In the genomic region with DNA sequence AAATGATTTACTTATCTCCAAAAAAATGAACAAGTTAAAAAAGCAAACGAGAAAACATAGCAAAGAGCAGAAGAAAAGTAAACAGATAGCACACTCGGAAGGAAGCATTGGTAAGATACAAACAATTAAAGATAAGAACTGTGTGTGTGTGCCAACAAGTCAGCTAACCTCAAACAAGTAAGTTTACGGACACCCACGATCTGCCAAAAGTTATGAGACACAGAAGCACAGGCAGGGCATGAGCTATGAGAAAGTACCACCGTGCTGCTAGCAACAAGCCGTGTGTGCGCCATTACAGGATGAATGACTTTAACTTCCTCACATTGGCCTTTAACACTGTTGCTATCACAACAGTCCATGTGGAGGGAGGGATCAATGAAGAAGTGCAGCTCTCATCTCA, we compare ENCODE assay signal across 19 mouse cellular contexts.
DNase-seq lines count a peak whose midpoint lies in the region; ATAC-seq lines count a peak whose summit lies in the region.
"Had no signal": no experiment of that assay in that cellular context is flagged by ENCODE, and none has a peak within 500 bp of the region (broad histone marks: within the 10 kb centered on the region; RNA-seq: fewer than 3 reads in every experiment).

No protein-coding gene starts in this region.

- no peaks in the 10 kb centered on the region for H3K9me3 ChIP-seq in liver, embryonic 11.5 days (ENCODE audit: control insufficient read depth, low read length)
- no peaks in the 10 kb centered on the region for H3K9me3 ChIP-seq in midbrain, embryonic 10.5 days (replicated peaks)
- H3K9me3 ChIP-seq: embryonic facial prominence, embryonic 13.5 days; heart, embryonic 10.5 days; intestine, embryonic 15.5 days; limb, embryonic 13.5 days; neural tube, embryonic 13.5 days; stomach, embryonic 15.5 days had no signal

- H3K4me3 ChIP-seq in liver, embryonic 11.5 days (ENCODE audit: low read depth, low read length), result no peak overlapping the region
- H3K4me3 ChIP-seq in midbrain, embryonic 10.5 days, result no peak overlapping the region
- H3K4me3 ChIP-seq: embryonic facial prominence, embryonic 13.5 days; heart, embryonic 10.5 days; intestine, embryonic 15.5 days; layer of hippocampus, adult 2 months; limb, embryonic 13.5 days; neural tube, embryonic 13.5 days; stomach, embryonic 15.5 days had no signal

- ATAC-seq in CD4-positive, CD25-positive, alpha-beta regulatory T cell, adult 4 months, result peak; percentile 29
- 0 out of 2 replicates have a peak, but pooled peaks have one; percentile 39 for ATAC-seq in liver, embryonic 11.5 days (replicated peaks; ENCODE audit: low FRiP score)
- ATAC-seq: intestine, embryonic 15.5 days had no signal

- H3K4me2 ChIP-seq in liver, embryonic 11.5 days, result peak overlapping the region; percentile 44
- H3K4me2 ChIP-seq: embryonic facial prominence, embryonic 13.5 days; intestine, embryonic 15.5 days; limb, embryonic 13.5 days; neural tube, embryonic 13.5 days; stomach, embryonic 15.5 days had no signal

- WGBS in liver, embryonic 11.5 days, result 32% methylated on average over 7 of the region's 7 CpGs
- WGBS in midbrain, embryonic 10.5 days, result 95% methylated on average over 7 of the region's 7 CpGs

- intact Hi-C loops in heart, postnatal 36 days (cut with DNase I), result no loop called here

- H3K27ac ChIP-seq in liver, embryonic 11.5 days (ENCODE audit: low read depth, low read length), result no peak overlapping the region
- no peak overlapping the region for H3K27ac ChIP-seq in midbrain, embryonic 10.5 days (replicated peaks)
- H3K27ac ChIP-seq: embryonic facial prominence, embryonic 13.5 days; heart, embryonic 10.5 days; intestine, embryonic 15.5 days; kidney, postnatal 0 days; layer of hippocampus, adult 2 months; limb, embryonic 13.5 days; neural tube, embryonic 13.5 days; stomach, embryonic 15.5 days had no signal

- H3K27me3 ChIP-seq in liver, embryonic 11.5 days (replicated peaks; ENCODE audit: control insufficient read depth, insufficient read depth, low read length), result no peaks in the 10 kb centered on the region
- no peaks in the 10 kb centered on the region for H3K27me3 ChIP-seq in midbrain, embryonic 10.5 days (ENCODE audit: low read depth, poor library complexity, severe bottlenecking)
- H3K27me3 ChIP-seq: embryonic facial prominence, embryonic 13.5 days; intestine, embryonic 15.5 days; limb, embryonic 13.5 days; neural tube, embryonic 13.5 days; stomach, embryonic 15.5 days had no signal

- peaks cover 14% of the 10 kb centered on the region for H3K4me1 ChIP-seq in liver, embryonic 11.5 days (replicated peaks; ENCODE audit: control insufficient read depth, insufficient read depth, low read length)
- peaks cover 28% of the 10 kb centered on the region for H3K4me1 ChIP-seq in midbrain, embryonic 10.5 days
- H3K4me1 ChIP-seq: embryonic facial prominence, embryonic 13.5 days; intestine, embryonic 15.5 days; stomach, embryonic 15.5 days had no signal

- DNase-seq in heart, adult 11 months, result peak; percentile 84
- no peak for DNase-seq in heart, postnatal 36 days
- DNase-seq in liver, embryonic 11.5 days (ENCODE audit: low spot score), result no peak
- peak; percentile 32 for DNase-seq in lung, postnatal 10 days
- no peak for DNase-seq in cerebellum, postnatal 10 days
- DNase-seq in midbrain, embryonic 10.5 days (ENCODE audit: low spot score), result no peak
- DNase-seq: cerebellum, adult 11-12 months; gastrocnemius, postnatal 10 days; spleen, adult 18-20 months; thymus, postnatal 25 days had no signal

- no peak overlapping the region for H3K9ac ChIP-seq in liver, embryonic 11.5 days (ENCODE audit: low read depth, low read length)
- H3K9ac ChIP-seq: embryonic facial prominence, embryonic 13.5 days; intestine, embryonic 15.5 days; limb, embryonic 13.5 days; neural tube, embryonic 13.5 days; stomach, embryonic 15.5 days had no signal

- no peaks in the 10 kb centered on the region for H3K36me3 ChIP-seq in liver, embryonic 11.5 days (ENCODE audit: control insufficient read depth, insufficient read depth, low read length)
- no peaks in the 10 kb centered on the region for H3K36me3 ChIP-seq in midbrain, embryonic 10.5 days
- H3K36me3 ChIP-seq: heart, embryonic 10.5 days; intestine, embryonic 15.5 days; neural tube, embryonic 13.5 days; stomach, embryonic 15.5 days had no signal

Comparison
In these comparisons a context has a peak if more than half of its experiments do, and no peak if none do; other contexts are left out.
1. DNase-seq: peak in heart, adult 11 months (single experiment) and lung, postnatal 10 days (single experiment); none in heart, postnatal 36 days (0 of 2), liver, embryonic 11.5 days (single experiment), cerebellum, postnatal 10 days (0 of 2) and midbrain, embryonic 10.5 days (single experiment).